Mouse (Mus musculus) hindbrain, postnatal 0 days (tissue): ENCODE measurements around the gene Ncapg. TPM values are rescaled to one million over a fixed set of nuclear protein-coding genes. Genes with fewer than 3 reads are reported as not detected.
"Not testable (repeated sequence)": the region's sequence is repeated elsewhere in the genome, so short reads cannot be mapped to it uniquely, and the experiment has no call there.

ENCODE experiments used
- ATAC-seq: fragments of 200-750 bp; cut with Nextera tagmentation; 2 replicates; pipeline ENCODE4 v1.8.0; 2017; ENCODE audit warnings: mild to moderate bottlenecking, moderate TSS enrichment, moderate library complexity
- DNase-seq: peaks from one replicate; pipeline ENCODE4 v3.0.0-alpha.2; 2015; ENCODE audit warnings: low spot score
- H3K27ac ChIP-seq: fragments of 300-500 bp; sonication (generic); 2 replicates; pipeline ENCODE4 v1.5.1; 2014; ENCODE audit warnings: mild to moderate bottlenecking
- H3K27me3 ChIP-seq: fragments of 300-500 bp; sonication (generic); 2 replicates; pipeline ENCODE4 v1.6.1; 2014; ENCODE audit warnings: low read length, mixed read lengths; ENCODE audit not compliant: insufficient read depth
- H3K36me3 ChIP-seq: fragments of 300-500 bp; sonication (generic); 2 replicates; pipeline ENCODE4 v1.6.1; 2014; ENCODE audit warnings: low read length, mixed read lengths; ENCODE audit not compliant: insufficient read depth
- H3K4me1 ChIP-seq: fragments of 300-500 bp; sonication (generic); 2 replicates; pipeline ENCODE4 v1.6.1; 2014; ENCODE audit warnings: antibody characterized with exemption, low read length, mixed read lengths; ENCODE audit not compliant: insufficient read depth
- H3K4me2 ChIP-seq: fragments of 300-500 bp; sonication (generic); 2 replicates; pipeline ENCODE4 v1.6.1; 2014; ENCODE audit warnings: low read depth, mild to moderate bottlenecking, low read length, moderate library complexity, mixed read lengths
- H3K4me3 ChIP-seq: fragments of 300-500 bp; sonication (generic); 2 replicates; pipeline ENCODE4 v1.5.1; 2014; ENCODE audit warnings: low read length
- H3K9ac ChIP-seq: fragments of 300-500 bp; sonication (generic); replicated peaks from 2 replicates; pipeline ENCODE4 v1.6.1; 2014; ENCODE audit warnings: mild to moderate bottlenecking, low read length, moderate library complexity, mixed read lengths
- H3K9me3 ChIP-seq: fragments of 300-500 bp; sonication (generic); 2 replicates; pipeline ENCODE4 v1.6.1; 2016; ENCODE audit warnings: low read length, mixed read lengths
- CTCF ChIP-seq: IDR thresholded peaks from 2 replicates; pipeline ENCODE4 v1.5.1; 2016; ENCODE audit warnings: antibody characterized with exemption, control low read depth, low read depth
- WGBS: fragments of 180-500 bp; shearing (Covaris S2); extraction: QIAGEN DNeasy Blood & Tissue Kit; methylation state at CpG from one replicate; pipeline ENCODE4 v1.1.7; 2014; 5-methylcytosine and 5-hydroxymethylcytosine counted together
- polyA plus RNA-seq: library from polyadenylated mRNA; unstranded; fragments of >200 nt; fragmentation: Nextera tagmentation; extraction: Ambion mirVana; gene quantifications from 2 replicates; pipeline ENCODE4 v1.2.1, GENCODE M21; 2015
- total RNA-seq: library from RNA; depleted of rRNA; stranded (reverse); fragments of >200 nt; gene quantifications from 2 replicates; pipeline ENCODE4 v1.2.3, GENCODE M21; 2014

The Ncapg gene
- total and polyA plus RNA-seq, 2 experiments from 2014 or later: 6.4 to 6.5 TPM

GRCm38 (mm10) chr5:45639715-45640092 is 30.0 kb upstream of the Ncapg start:
- H3K9me3 ChIP-seq: no peaks in the 10 kb centered on the region
- no peaks in the 10 kb centered on the region for H3K27me3 ChIP-seq
- ATAC-seq (no peak; the same call in 1 of the 2 replicates), DNase-seq (no peak)
- peak overlapping the region; percentile 80 for H3K27ac ChIP-seq
- TF ChIP-seq CTCF: no peak
- no peaks in the 10 kb centered on the region for H3K4me1 ChIP-seq
- peak overlapping the region; percentile 50 for H3K4me3 ChIP-seq
- WGBS: 3% methylated on average over 8 of the region's 8 CpGs
- no peaks in the 10 kb centered on the region for H3K36me3 ChIP-seq
- peak overlapping the region; percentile 65 for H3K9ac ChIP-seq
- H3K4me2 ChIP-seq: peak overlapping the region; percentile 88

- Histone ChIP-seq H3K27me3 (no peaks in the 10 kb centered on the region), H3K4me3 (no peak overlapping the region), H3K4me1 (no peaks in the 10 kb centered on the region), H3K36me3 (no peaks in the 10 kb centered on the region), H3K27ac (no peak overlapping the region), H3K9ac (no peak overlapping the region), H3K4me2 (no peak overlapping the region), H3K9me3 (no peaks in the 10 kb centered on the region)
- ATAC-seq (no peak), DNase-seq (no peak)
- TF ChIP-seq CTCF: no peak
- 92% methylated on average over 2 of the region's 2 CpGs for WGBS
Observed at GRCm38 (mm10) chr5:45651026-45651703, 18.6 kb upstream of the Ncapg start.

DNA sequence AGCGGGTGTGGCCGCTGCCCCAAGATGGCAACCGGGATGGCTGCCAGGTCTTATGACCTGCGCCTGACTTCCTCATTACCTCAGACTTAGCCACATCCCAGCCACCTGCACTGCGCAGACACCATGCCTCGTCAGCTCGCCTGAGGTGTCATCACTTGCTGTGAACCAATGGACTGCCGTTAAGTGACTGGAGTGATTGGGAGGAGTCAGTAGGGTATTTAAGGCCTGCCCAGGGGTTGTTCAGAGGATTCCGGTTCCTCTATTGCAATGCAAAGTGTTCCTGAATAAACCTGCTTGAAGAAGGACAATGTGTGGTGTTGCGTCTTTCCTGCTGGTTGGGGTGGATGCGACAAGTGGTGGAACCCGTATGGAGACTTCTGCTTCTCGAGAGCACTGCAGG is 11.3 kb upstream of the Ncapg start:
- not testable (repeated sequence) for H3K36me3 ChIP-seq, H3K4me3 ChIP-seq, ATAC-seq, H3K9ac ChIP-seq, H3K4me1 ChIP-seq, DNase-seq, H3K27ac ChIP-seq, H3K27me3 ChIP-seq, H3K4me2 ChIP-seq, H3K9me3 ChIP-seq
- 96% methylated on average over 13 of the region's 13 CpGs for WGBS

DNA sequence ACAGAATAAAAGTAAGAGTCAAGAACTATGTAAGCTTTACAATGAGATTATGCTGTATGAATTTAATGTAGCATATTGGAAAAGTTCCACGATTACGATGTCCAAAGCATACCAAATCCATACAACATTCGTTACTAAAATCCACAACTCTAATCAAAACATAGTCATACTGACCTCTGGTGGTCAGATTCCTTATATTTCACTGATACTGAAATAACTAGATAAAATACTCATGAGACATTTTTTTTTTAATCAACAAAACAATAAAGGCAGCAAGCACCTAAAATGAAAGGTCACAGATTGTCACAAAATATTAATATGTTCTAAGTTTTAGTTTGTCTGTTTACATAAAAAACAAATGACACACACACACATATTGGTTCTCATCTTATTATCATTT is 1.4 kb upstream of the Ncapg start:
- H3K27ac ChIP-seq: no peak overlapping the region
- H3K27me3 ChIP-seq: no peaks in the 10 kb centered on the region
- DNase-seq (peak; percentile 86), ATAC-seq (no peak)
- H3K4me2 ChIP-seq: peak overlapping the region; percentile 98
- H3K9ac ChIP-seq: no peak overlapping the region
- 9% methylated on average over 3 of the region's 3 CpGs for WGBS
- H3K4me1 ChIP-seq: peaks cover 4% of the 10 kb centered on the region; the same call in 1 of the 2 replicates
- peak; percentile 63 for TF ChIP-seq CTCF
- peak overlapping the region; percentile 69; the same call in 1 of the 2 replicates for H3K4me3 ChIP-seq
- H3K9me3 ChIP-seq: no peaks in the 10 kb centered on the region
- no peaks in the 10 kb centered on the region for H3K36me3 ChIP-seq

DNA sequence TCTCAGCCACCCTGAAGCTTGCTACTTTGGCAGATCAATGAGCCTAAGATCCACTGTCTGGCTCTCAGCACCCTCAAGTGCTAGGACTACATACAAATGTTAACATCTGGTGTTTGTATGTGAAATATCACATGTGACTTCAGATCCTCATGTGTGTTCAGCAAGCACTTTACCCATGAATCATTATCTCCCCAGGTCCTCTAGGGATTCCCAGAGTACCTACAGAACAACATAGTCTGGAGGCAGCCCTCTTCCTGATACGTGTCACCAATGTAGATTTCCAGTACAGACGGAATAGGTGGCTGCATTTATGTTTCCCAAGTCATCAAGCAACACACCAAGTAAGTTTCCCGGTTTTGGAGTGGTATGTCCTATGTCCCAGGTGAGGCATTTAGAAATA is 888 bp upstream of the Ncapg start:
- H3K36me3 ChIP-seq: no peaks in the 10 kb centered on the region
- peak; percentile 8 for DNase-seq
- 1% methylated on average over 3 of the region's 3 CpGs for WGBS
- H3K27me3 ChIP-seq: no peaks in the 10 kb centered on the region
- H3K4me2 ChIP-seq: peak overlapping the region; percentile 98
- H3K9me3 ChIP-seq: no peaks in the 10 kb centered on the region
- TF ChIP-seq CTCF: no peak
- ATAC-seq: no peak
- peaks cover 4% of the 10 kb centered on the region; the same call in 1 of the 2 replicates for H3K4me1 ChIP-seq
- H3K9ac ChIP-seq: peak overlapping the region; percentile 64
- peak overlapping the region; percentile 71; the same call in 1 of the 2 replicates for H3K27ac ChIP-seq
- peak overlapping the region; percentile 69 for H3K4me3 ChIP-seq

GRCm38 (mm10) chr5:45669234-45669597 is 503 bp upstream of the Ncapg start:
- H3K4me2 ChIP-seq: peak overlapping the region; percentile 98
- H3K36me3 ChIP-seq: no peaks in the 10 kb centered on the region
- peaks cover 4% of the 10 kb centered on the region; the same call in 1 of the 2 replicates for H3K4me1 ChIP-seq
- TF ChIP-seq CTCF: no peak; the same call in 1 of the 2 replicates
- H3K27ac ChIP-seq: peak overlapping the region; percentile 71; the same call in 1 of the 2 replicates
- H3K9ac ChIP-seq: peak overlapping the region; percentile 64
- H3K9me3 ChIP-seq: no peaks in the 10 kb centered on the region
- DNase-seq (peak; percentile 32), ATAC-seq (peak; percentile 80)
- WGBS: under 1% methylated on average over 27 of the region's 27 CpGs
- H3K27me3 ChIP-seq: no peaks in the 10 kb centered on the region
- H3K4me3 ChIP-seq: peak overlapping the region; percentile 69

DNA sequence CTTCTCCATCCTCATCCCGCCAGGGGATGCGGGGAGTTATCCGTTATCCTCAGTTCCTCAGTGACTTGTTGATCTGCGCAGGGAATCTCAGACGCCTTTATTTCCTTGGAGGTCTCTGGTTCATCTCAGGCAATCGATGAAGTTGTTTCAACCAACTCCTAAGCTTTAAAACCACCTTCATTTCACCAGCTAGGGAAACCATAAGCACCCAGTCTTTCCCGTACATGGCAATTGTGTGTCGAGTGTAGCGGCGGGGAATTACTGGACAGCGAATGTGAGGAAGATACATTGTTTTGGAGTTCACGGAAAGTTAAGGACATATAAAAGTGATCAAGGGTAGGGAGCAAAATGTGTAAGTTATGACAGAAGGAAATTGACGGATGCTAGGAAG is 556 bp downstream of the Ncapg start:
- peak overlapping the region; percentile 98 for H3K4me2 ChIP-seq
- peak overlapping the region; percentile 69 for H3K4me3 ChIP-seq
- whole genome bisulfite sequencing: under 1% methylated on average over 13 of the region's 13 CpGs
- H3K9me3 ChIP-seq: no peaks in the 10 kb centered on the region
- peaks cover 4% of the 10 kb centered on the region; the same call in 1 of the 2 replicates for H3K4me1 ChIP-seq
- no peak overlapping the region for H3K27ac ChIP-seq
- no peak for TF ChIP-seq CTCF
- no peaks in the 10 kb centered on the region for H3K27me3 ChIP-seq
- no peak for ATAC-seq
- DNase-seq: no peak
- H3K9ac ChIP-seq: peak overlapping the region; percentile 56
- no peaks in the 10 kb centered on the region for H3K36me3 ChIP-seq
